Mouse (Mus musculus): Measurements from ENCODE around the gene Olfr495. TPM values are rescaled to one million over a fixed set of nuclear protein-coding genes. Genes with fewer than 3 reads are reported as not detected.

Gene Olfr495
- polyA plus RNA-seq (2015; fragmentation: Nextera tagmentation; extraction: Ambion mirVana) = not detected in 2 replicates

- Histone ChIP-seq H3K4me1 (replicated peaks) (no peaks in the 10 kb centered on the region), H3K36me3 (no peaks in the 10 kb centered on the region), H3K4me2 (replicated peaks) (no peak within 1 kb of the TSS), H3K4me3 (replicated peaks) (no peak within 1 kb of the TSS), H3K9me3 (no peaks in the 10 kb centered on the region), H3K27me3 (replicated peaks) (no peaks in the 10 kb centered on the region), H3K27ac (no peak within 1 kb of the TSS), H3K9ac (no peak within 1 kb of the TSS)
- 70% methylated on average over 1 of the region's 1 CpGs for WGBS
- ATAC-seq = no peak
Measured at GRCm38 (mm10) chr7:108392867-108393266, at the start of gene Olfr495. Gene Olfr495, plus strand, starts transcription at chr7:108393167.

GRCm38 (mm10) chr7:108346879-108347278 is 46.1 kb upstream of the Olfr495 start, which contains the start of gene Olfr493:
Gene Olfr493, minus strand, starts transcription at chr7:108346979.
- H3K9me3 ChIP-seq = no peaks in the 10 kb centered on the region
- H3K36me3 ChIP-seq = no peaks in the 10 kb centered on the region
- H3K27ac ChIP-seq = no peak within 1 kb of the TSS
- H3K4me2 ChIP-seq (replicated peaks) = no peak within 1 kb of the TSS
- no peaks in the 10 kb centered on the region for H3K4me1 ChIP-seq (replicated peaks)
- no peak for ATAC-seq
- H3K9ac ChIP-seq = no peak within 1 kb of the TSS
- 69% methylated on average over 1 of the region's 1 CpGs for WGBS
- H3K27me3 ChIP-seq (replicated peaks) = no peaks in the 10 kb centered on the region
- H3K4me3 ChIP-seq (replicated peaks) = no peak within 1 kb of the TSS

GRCm38 (mm10) chr7:108365035-108365434 is 27.9 kb upstream of the Olfr495 start, which contains the start of gene Olfr494:
Gene Olfr494, plus strand, starts transcription at chr7:108365335.
- ATAC-seq = no peak
- no peaks in the 10 kb centered on the region for H3K27me3 ChIP-seq (replicated peaks)

GRCm38 (mm10) chr7:108420121-108420520 is 27.2 kb downstream of the Olfr495 start, which contains the start of gene Olfr497:
Gene Olfr497, plus strand, starts transcription at chr7:108420421.
- no peaks in the 10 kb centered on the region for H3K36me3 ChIP-seq
- no peaks in the 10 kb centered on the region for H3K4me1 ChIP-seq (replicated peaks)
- no peak within 1 kb of the TSS for H3K4me3 ChIP-seq (replicated peaks)
- H3K27me3 ChIP-seq (replicated peaks) = no peaks in the 10 kb centered on the region
- 84% methylated on average over 2 of the region's 2 CpGs for WGBS
- no peaks in the 10 kb centered on the region for H3K9me3 ChIP-seq
- H3K9ac ChIP-seq = no peak within 1 kb of the TSS
- no peak within 1 kb of the TSS for H3K4me2 ChIP-seq (replicated peaks)
- ATAC-seq = no peak
- H3K27ac ChIP-seq = no peak within 1 kb of the TSS

More at GRCm38 (mm10) chr7:108365035-108365434, 27.9 kb upstream of the Olfr495 start, which contains the start of gene Olfr494:
- Histone ChIP-seq H3K4me2 (replicated peaks) (no peak within 1 kb of the TSS), H3K9ac (no peak within 1 kb of the TSS), H3K27ac (no peak within 1 kb of the TSS), H3K9me3 (no peaks in the 10 kb centered on the region), H3K4me1 (replicated peaks) (no peaks in the 10 kb centered on the region), H3K36me3 (no peaks in the 10 kb centered on the region), H3K4me3 (replicated peaks) (no peak within 1 kb of the TSS)
- 80% methylated on average over 3 of the region's 3 CpGs for WGBS

Other genes with a start within 250 kb of the Olfr495 start
- not detected in 2 replicates for gene Olfr485, start 233.3 kb upstream of the Olfr495 start, polyA plus RNA-seq (2015; fragmentation: Nextera tagmentation; extraction: Ambion mirVana)
- gene Olfr486, start 220.4 kb upstream of the Olfr495 start, polyA plus RNA-seq (2015; fragmentation: Nextera tagmentation; extraction: Ambion mirVana) = not detected in 2 replicates
- gene Olfr487, start 178.5 kb upstream of the Olfr495 start, polyA plus RNA-seq (2015; fragmentation: Nextera tagmentation; extraction: Ambion mirVana) = not detected in 2 replicates
- not detected in 2 replicates for gene Olfr488, start 134.8 kb upstream of the Olfr495 start, polyA plus RNA-seq (2015; fragmentation: Nextera tagmentation; extraction: Ambion mirVana)
- gene Olfr490, start 104.2 kb upstream of the Olfr495 start, polyA plus RNA-seq (2015; fragmentation: Nextera tagmentation; extraction: Ambion mirVana) = not detected in 2 replicates
- gene Olfr491, start 79.7 kb upstream of the Olfr495 start, polyA plus RNA-seq (2015; fragmentation: Nextera tagmentation; extraction: Ambion mirVana) = not detected in 2 replicates
- gene Olfr492, start 69.5 kb upstream of the Olfr495 start, polyA plus RNA-seq (2015; fragmentation: Nextera tagmentation; extraction: Ambion mirVana) = not detected in 2 replicates
- not detected in 2 replicates for gene Olfr493, start 46.2 kb upstream of the Olfr495 start, polyA plus RNA-seq (2015; fragmentation: Nextera tagmentation; extraction: Ambion mirVana)
- gene Olfr494, start 27.8 kb upstream of the Olfr495 start, polyA plus RNA-seq (2015; fragmentation: Nextera tagmentation; extraction: Ambion mirVana) = not detected in 2 replicates
- gene Olfr497, start 27.3 kb downstream of the Olfr495 start, polyA plus RNA-seq (2015; fragmentation: Nextera tagmentation; extraction: Ambion mirVana) = not detected in 2 replicates
- not detected in 2 replicates for gene Olfr498, start 72.2 kb downstream of the Olfr495 start, polyA plus RNA-seq (2015; fragmentation: Nextera tagmentation; extraction: Ambion mirVana)
- gene Olfr502, start 131.9 kb downstream of the Olfr495 start, polyA plus RNA-seq (2015; fragmentation: Nextera tagmentation; extraction: Ambion mirVana) = not detected in 2 replicates
- gene Olfr503, start 151.4 kb downstream of the Olfr495 start, polyA plus RNA-seq (2015; fragmentation: Nextera tagmentation; extraction: Ambion mirVana) = not detected in 2 replicates
- gene Olfr504, start 172.6 kb downstream of the Olfr495 start, polyA plus RNA-seq (2015; fragmentation: Nextera tagmentation; extraction: Ambion mirVana) = not detected in 2 replicates
- gene Olfr506, start 217.6 kb downstream of the Olfr495 start, polyA plus RNA-seq (2015; fragmentation: Nextera tagmentation; extraction: Ambion mirVana) = 0.04 TPM in 1 of 2 replicates, not detected in the other
- gene Olfr507, start 228.6 kb downstream of the Olfr495 start, polyA plus RNA-seq (2015; fragmentation: Nextera tagmentation; extraction: Ambion mirVana) = not detected in 2 replicates
- not detected in 2 replicates for gene Olfr508, start 236.8 kb downstream of the Olfr495 start, polyA plus RNA-seq (2015; fragmentation: Nextera tagmentation; extraction: Ambion mirVana)